Mouse (Mus musculus) kidney, postnatal 4 days (tissue): Measurements from ENCODE around the gene Vmn2r98.
"Not testable (repeated sequence)": the region's sequence is repeated elsewhere in the genome, so short reads cannot be mapped to it uniquely, and the experiment has no call there.

Source experiments
- DNase-seq, 2 experiments: peaks; one replicate each; pipeline ENCODE4 v3.0.0; 2021; ENCODE audit warnings: mixed read lengths in 2 of 2

Gene Vmn2r98

DNA sequence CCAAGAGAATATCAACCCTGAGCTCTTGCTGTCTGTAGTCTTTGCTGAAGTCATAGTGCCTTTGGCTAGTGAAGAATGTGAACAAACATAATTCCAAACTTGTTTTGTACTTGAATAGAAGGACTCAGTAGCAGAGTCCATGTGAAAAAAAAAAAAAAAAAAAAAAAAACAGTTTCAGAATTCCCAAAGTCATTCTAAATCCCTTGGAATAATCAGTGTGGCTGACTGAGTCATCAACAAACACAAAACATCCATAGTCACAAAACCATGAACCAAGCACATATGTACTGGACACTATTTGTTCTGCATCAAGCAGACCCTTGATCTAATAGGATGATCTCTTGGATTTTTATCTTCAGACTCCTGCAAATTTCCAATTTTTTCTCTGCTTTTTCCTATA is at the start of gene Vmn2r98:
Vmn2r98 (plus strand) TSS at position 301 of the 400 bp plus-strand sequence.
- DNase-seq = not testable (repeated sequence)

- not testable (repeated sequence) for DNase-seq
Measured at GRCm38 (mm10) chr17:19031441-19031840, 21.8 kb upstream of the Vmn2r98 start.

- DNase-seq = no peak
Measured at GRCm38 (mm10) chr17:19031962-19032361, 21.3 kb upstream of the Vmn2r98 start.

DNA sequence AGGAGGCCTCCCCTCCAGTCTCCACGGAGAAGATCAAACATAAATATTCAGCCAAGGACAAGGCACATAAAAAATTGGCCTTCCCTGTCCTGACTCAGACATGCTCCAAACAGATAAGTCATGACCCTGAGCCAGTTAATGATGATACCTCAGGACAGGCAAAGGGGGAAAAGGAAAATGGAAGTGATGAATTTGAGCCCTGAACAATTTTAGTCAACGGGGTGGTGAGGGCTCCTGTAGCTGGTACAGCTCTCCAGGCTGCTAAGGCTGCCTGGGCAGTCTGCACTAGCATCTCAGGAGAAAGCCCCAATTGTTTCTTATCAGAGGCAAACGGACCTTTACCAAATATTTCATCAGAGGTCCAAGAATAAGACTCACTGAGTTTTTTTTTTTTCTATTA is 20.5 kb upstream of the Vmn2r98 start:
- DNase-seq = no peak
